Mouse (Mus musculus) activated CD4-positive, CD25-positive, alpha-beta regulatory T cell (primary cell): ENCODE data around the gene Tas1r2. TPM values are rescaled to one million over a fixed set of nuclear protein-coding genes. Genes with fewer than 3 reads are reported as not detected.

Experiments
- polyA plus RNA-seq, 2 experiments: library from polyadenylated mRNA; unstranded; fragments of 100-300 nt; shearing (Covaris generic); gene quantifications; one replicate each; pipeline ENCODE4 v1.2.1; 2017

Gene Tas1r2
- polyA plus RNA-seq, result not detected

DNA sequence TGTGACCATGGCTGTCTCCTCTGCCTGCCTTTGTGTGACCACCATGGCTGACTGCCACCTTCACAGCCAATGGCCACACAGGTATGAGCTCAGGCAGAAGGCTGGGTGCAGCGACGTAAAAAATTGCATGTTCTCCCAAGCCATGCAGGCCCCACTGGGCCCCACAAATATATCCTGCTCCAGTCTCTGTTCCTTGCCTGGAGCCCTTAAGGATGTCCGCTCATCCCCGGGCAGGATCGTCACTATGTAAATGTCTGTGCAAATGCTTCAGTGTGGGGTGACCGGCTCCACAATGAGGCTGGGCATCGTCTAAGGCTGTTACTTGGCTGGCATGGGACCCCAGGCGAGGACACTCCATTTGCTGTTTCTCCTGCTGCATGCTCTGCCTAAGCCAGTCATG is at the start of gene Tas1r2:
TSS of gene Tas1r2 (plus strand) at position 301 of the 400 bp plus-strand sequence.

DNA sequence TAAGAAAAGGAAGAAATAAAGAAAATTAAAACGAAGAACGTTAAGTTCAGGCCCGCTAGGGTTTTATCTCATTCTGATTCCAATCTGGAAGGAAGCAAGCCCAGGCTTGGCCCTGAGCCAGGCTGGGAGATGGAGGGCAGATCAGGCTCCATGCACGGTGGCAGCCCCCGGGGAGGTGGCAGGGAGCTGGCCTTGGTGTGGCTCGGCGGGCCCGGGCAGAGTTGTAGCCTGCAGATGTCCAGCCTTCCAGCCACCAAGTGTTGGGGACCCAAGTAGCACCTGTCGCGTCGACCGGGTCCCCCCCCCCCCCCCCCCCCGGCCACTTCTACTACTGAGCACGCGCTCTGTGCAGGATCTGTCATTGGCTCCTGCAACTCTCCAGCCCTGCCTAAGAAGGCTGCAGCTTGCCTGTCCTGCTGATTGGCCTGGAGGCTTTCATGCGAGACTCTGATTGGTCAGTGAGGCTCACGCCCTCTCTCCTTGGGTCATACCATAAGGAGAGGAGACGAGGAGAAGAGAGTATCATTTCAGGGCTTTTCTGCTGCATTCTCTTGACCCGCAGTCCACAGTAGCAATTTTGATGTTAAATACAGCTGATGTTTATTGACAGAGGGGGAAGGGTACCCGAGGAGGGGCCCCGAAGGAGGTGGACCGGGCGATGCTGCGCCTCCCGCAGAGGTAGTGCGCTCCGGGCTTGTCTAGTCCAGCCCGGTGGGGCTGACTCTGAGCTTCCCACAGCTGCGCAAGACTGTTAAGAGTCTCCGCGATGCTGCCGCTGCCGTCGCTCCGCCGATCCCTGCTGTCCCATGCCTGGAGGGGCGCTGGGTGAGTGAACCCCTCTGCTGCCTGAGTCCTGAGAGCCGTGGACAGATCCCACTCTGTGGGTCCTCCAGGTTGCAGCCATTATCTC is 30.7 kb upstream of the Tas1r2 start, which contains the start of gene Aldh4a1:
TSS of gene Aldh4a1 (plus strand) at position 494 of the 910 bp plus-strand sequence.

Other genes with a start within 250 kb of the Tas1r2 start
- 1 to 10 TPM; 4.4 TPM for gene Iffo2, start 123.0 kb upstream of the Tas1r2 start, polyA plus RNA-seq
- under 1 TPM in 1 of 2 experiments, not detected in 1; 0.09 TPM for gene Gm21969, start 50.4 kb upstream of the Tas1r2 start, polyA plus RNA-seq
- 10 to 100 TPM in 1 of 2 experiments, 1 to 10 TPM in 1; 9.0 to 12.7 TPM for gene Aldh4a1, start 30.7 kb upstream of the Tas1r2 start, polyA plus RNA-seq
- not detected for gene Pax7, start 180.0 kb downstream of the Tas1r2 start, polyA plus RNA-seq